Mouse (Mus musculus) stomach, postnatal 0 days (tissue): Measurements from ENCODE around the gene Glis2. TPM values are rescaled to one million over a fixed set of nuclear protein-coding genes. Genes with fewer than 3 reads are reported as not detected.

Experiments
- ATAC-seq: fragments of 200-750 bp; cut with Nextera tagmentation; 2 replicates; pipeline ENCODE4 v1.8.0; 2017; ENCODE audit not compliant: low FRiP score, low TSS enrichment
- DNase-seq: peaks from one replicate; pipeline ENCODE4 v3.0.0-alpha.2; 2016; ENCODE audit warnings: low spot score
- H3K27ac ChIP-seq: fragments of 300-500 bp; sonication (generic); replicated peaks from 2 replicates; pipeline ENCODE4 v1.5.1; 2014; ENCODE audit warnings: mild to moderate bottlenecking, control low read depth
- H3K27me3 ChIP-seq: fragments of 300-500 bp; sonication (generic); 2 replicates; pipeline ENCODE4 v1.6.1; 2014; ENCODE audit warnings: low read length; ENCODE audit not compliant: control insufficient read depth, insufficient read depth
- H3K36me3 ChIP-seq: fragments of 300-500 bp; sonication (generic); 2 replicates; pipeline ENCODE4 v1.6.1; 2014; ENCODE audit warnings: low read length, mixed read lengths; ENCODE audit not compliant: control insufficient read depth, insufficient read depth
- H3K4me1 ChIP-seq: fragments of 300-500 bp; sonication (generic); replicated peaks from 2 replicates; pipeline ENCODE4 v1.6.1; 2014; ENCODE audit warnings: antibody characterized with exemption; ENCODE audit not compliant: control insufficient read depth, insufficient read depth
- H3K4me2 ChIP-seq: fragments of 300-500 bp; sonication (generic); replicated peaks from 2 replicates; pipeline ENCODE4 v1.6.1; 2014; ENCODE audit warnings: low read depth, mild to moderate bottlenecking, control low read depth, moderate library complexity
- H3K4me3 ChIP-seq: fragments of 300-500 bp; sonication (generic); 2 replicates; pipeline ENCODE4 v1.5.1; 2014; ENCODE audit warnings: low read depth, low read length, control low read depth
- H3K9ac ChIP-seq: fragments of 300-500 bp; sonication (generic); 2 replicates; pipeline ENCODE4 v1.6.1; 2014; ENCODE audit warnings: mild to moderate bottlenecking, low read length, control low read depth, mixed read lengths
- H3K9me3 ChIP-seq: fragments of 300-500 bp; sonication (generic); 2 replicates; pipeline ENCODE4 v1.6.1; 2016; ENCODE audit warnings: low read length; ENCODE audit not compliant: control insufficient read depth
- CTCF ChIP-seq: IDR thresholded peaks from 2 replicates; pipeline ENCODE4 v1.5.1; 2016; ENCODE audit warnings: antibody characterized with exemption, low read depth, mild to moderate bottlenecking, moderate library complexity
- EP300 ChIP-seq: optimal IDR thresholded peaks from 2 replicates; pipeline ENCODE3; 2016; ENCODE audit warnings: antibody characterized with exemption
- WGBS: fragments of 180-500 bp; shearing (Covaris S2); extraction: QIAGEN DNeasy Blood & Tissue Kit; methylation state at CpG from one replicate; pipeline ENCODE4 v1.1.7; 2014; 5-methylcytosine and 5-hydroxymethylcytosine counted together
- polyA plus RNA-seq: library from polyadenylated mRNA; unstranded; fragments of >200 nt; fragmentation: Nextera tagmentation; extraction: Ambion mirVana; gene quantifications from 2 replicates; pipeline ENCODE4 v1.2.1, GENCODE M21; 2015

Glis2 gene
- polyA plus RNA-seq, 1 experiment from 2014 or later, result 11.7 TPM

DNA sequence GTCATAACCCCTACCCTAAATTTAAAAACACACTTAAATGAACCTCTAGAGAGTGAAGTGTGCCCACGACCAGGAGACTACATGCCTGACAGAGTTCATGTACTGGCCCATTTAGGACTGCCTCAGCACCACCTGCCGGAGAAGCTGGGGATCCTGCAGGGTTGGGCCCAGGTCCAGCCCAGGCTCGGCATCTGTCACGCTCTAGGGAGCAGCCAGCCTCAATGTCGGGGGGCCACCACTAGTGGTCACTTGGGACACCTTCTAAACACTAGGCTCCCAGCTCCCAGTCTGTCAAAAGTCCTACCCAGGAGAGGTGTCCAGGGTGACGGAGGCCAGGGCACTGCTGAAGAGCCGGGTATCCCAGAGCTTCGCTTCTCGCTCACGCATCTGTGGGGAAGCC, 60.2 kb downstream of the Glis2 start:
- ATAC-seq (no peak), DNase-seq (no peak)
- H3K4me1 ChIP-seq, result peaks cover 3% of the 10 kb centered on the region; the same call in 1 of the 2 replicates
- H3K9ac ChIP-seq, result no peak overlapping the region
- H3K27ac ChIP-seq, result no peak overlapping the region
- no peak overlapping the region for H3K4me3 ChIP-seq
- no peaks in the 10 kb centered on the region for H3K9me3 ChIP-seq
- H3K4me2 ChIP-seq, result no peak overlapping the region
- TF ChIP-seq CTCF (peak; percentile 38), EP300 (no peak)
- peaks cover 16% of the 10 kb centered on the region for H3K36me3 ChIP-seq
- WGBS, result 85% methylated on average over 10 of the region's 10 CpGs
- H3K27me3 ChIP-seq, result no peaks in the 10 kb centered on the region

- H3K4me1 ChIP-seq, result peaks cover 3% of the 10 kb centered on the region; the same call in 1 of the 2 replicates
- no peaks in the 10 kb centered on the region for H3K9me3 ChIP-seq
- TF ChIP-seq EP300, result no peak
- TF ChIP-seq CTCF, result peak; percentile 67
- H3K4me3 ChIP-seq, result no peak overlapping the region
- peaks cover 15% of the 10 kb centered on the region; the same call in 1 of the 2 replicates for H3K36me3 ChIP-seq
- H3K9ac ChIP-seq, result peak overlapping the region; percentile 31; the same call in 1 of the 2 replicates
- ATAC-seq (no peak), DNase-seq (no peak)
- peak overlapping the region; percentile 53 for H3K27ac ChIP-seq
- no peak overlapping the region for H3K4me2 ChIP-seq
- no peaks in the 10 kb centered on the region for H3K27me3 ChIP-seq
- 71% methylated on average over 4 of the region's 4 CpGs for WGBS
Measured at GRCm38 (mm10) chr16:4655251-4655734, 60.8 kb downstream of the Glis2 start.

DNA sequence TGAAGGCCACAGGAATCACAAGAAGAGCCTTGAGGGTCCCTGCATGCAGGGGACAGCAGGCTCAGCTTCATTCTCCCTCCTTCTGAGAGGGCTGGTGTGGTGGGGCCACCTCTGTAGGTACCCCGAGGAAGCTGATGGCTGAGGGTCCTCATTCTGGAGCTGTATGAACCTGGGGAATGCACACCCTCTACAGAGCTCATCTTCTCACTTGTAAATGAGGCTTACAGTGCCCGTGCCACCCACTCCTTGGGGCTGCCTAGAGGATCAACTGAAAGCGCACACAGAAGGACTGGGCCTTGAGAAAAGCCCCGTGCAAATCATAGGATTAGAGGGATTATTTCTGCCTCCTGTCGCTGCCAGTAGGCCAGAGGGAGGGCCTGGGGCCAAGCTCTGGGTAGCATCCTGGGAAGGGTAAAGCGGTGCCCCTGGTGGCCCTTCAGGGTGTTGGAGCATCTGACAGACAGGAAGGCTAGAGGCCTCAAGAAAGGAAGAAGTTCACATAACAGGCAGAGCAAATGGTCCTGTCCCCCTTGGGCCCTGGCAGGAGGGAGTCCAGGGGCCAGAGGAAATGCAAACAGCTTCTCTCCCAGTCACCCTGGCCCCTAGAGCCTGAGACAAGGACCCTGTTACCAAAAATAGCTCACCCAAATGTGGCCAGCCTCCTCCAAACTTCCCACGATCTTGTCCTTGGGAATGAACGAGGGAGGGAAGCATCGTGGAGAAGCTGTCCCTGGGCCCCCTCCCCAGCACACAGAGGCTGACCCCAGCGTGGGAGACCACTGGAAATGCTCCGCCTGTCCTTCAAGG, 61.5 kb downstream of the Glis2 start:
- ATAC-seq, result no peak
- peak; percentile 51 for TF ChIP-seq CTCF
- no peak for TF ChIP-seq EP300

GRCm38 (mm10) chr16:4656571-4657081, 62.1 kb downstream of the Glis2 start:
- 66% methylated on average over 9 of the region's 9 CpGs for WGBS
- no peak for DNase-seq
- no peak overlapping the region for H3K9ac ChIP-seq
- peak overlapping the region; percentile 45 for H3K27ac ChIP-seq
- peaks cover 3% of the 10 kb centered on the region; the same call in 1 of the 2 replicates for H3K4me1 ChIP-seq
- H3K27me3 ChIP-seq, result no peaks in the 10 kb centered on the region
- no peak for ATAC-seq
- TF ChIP-seq EP300 (no peak), CTCF (no peak)
- H3K36me3 ChIP-seq, result peaks cover 9% of the 10 kb centered on the region
- H3K4me2 ChIP-seq, result no peak overlapping the region
- no peaks in the 10 kb centered on the region for H3K9me3 ChIP-seq
- H3K4me3 ChIP-seq, result no peak overlapping the region

More for the DNA sequence above, 61.5 kb downstream of the Glis2 start:
- H3K4me1 ChIP-seq, result peaks cover 3% of the 10 kb centered on the region; the same call in 1 of the 2 replicates
- no peak overlapping the region for H3K4me2 ChIP-seq
- H3K27me3 ChIP-seq, result no peaks in the 10 kb centered on the region
- no peaks in the 10 kb centered on the region for H3K9me3 ChIP-seq
- WGBS, result 37% methylated on average over 11 of the region's 11 CpGs
- H3K27ac ChIP-seq, result peak overlapping the region; percentile 53
- peak overlapping the region; percentile 31; the same call in 1 of the 2 replicates for H3K9ac ChIP-seq
- DNase-seq, result no peak
- H3K4me3 ChIP-seq, result no peak overlapping the region
- peaks cover 11% of the 10 kb centered on the region; the same call in 1 of the 2 replicates for H3K36me3 ChIP-seq

DNA sequence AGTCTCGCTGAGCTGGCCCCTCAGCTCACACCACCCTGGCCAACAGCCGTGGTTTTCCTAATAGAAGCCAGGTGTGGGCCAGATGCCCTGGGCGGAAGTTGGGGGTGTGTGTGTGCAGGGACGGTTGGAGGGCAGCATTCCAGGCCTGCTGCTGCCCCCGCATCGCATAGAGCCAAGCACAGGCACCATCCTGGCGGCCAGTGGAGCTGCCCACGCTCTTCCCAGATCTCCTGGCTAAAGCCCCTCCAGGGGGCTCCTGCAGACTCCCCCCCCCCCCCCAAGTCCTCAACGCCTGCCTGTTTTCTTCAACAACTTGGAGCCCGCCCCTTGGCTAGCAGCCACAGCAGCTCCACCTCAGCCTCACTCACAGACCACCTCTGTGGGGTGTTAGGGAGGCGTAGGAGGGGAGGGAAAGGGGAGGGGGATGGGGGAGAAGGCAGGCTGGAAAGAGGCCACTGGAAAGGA, 64.3 kb downstream of the Glis2 start:
- no peaks in the 10 kb centered on the region for H3K27me3 ChIP-seq
- peaks cover 3% of the 10 kb centered on the region; the same call in 1 of the 2 replicates for H3K4me1 ChIP-seq
- TF ChIP-seq EP300, result no peak
- TF ChIP-seq CTCF, result no peak
- peak; percentile 48; the same call in 1 of the 2 replicates for ATAC-seq
- WGBS, result 48% methylated on average over 9 of the region's 11 CpGs
- H3K4me2 ChIP-seq, result no peak overlapping the region
- peak; percentile 42 for DNase-seq
- H3K9ac ChIP-seq, result no peak overlapping the region
- peaks cover 6% of the 10 kb centered on the region; the same call in 1 of the 2 replicates for H3K36me3 ChIP-seq
- no peaks in the 10 kb centered on the region for H3K9me3 ChIP-seq
- H3K4me3 ChIP-seq, result no peak overlapping the region
- H3K27ac ChIP-seq, result no peak overlapping the region
